Comparison of ENCODE assay signal across 14 mouse cellular contexts in genomic region chr11:79646026-79646425, GRCm38 (mm10). TPM values are rescaled to one million over a fixed set of nuclear protein-coding genes. Genes with fewer than 3 reads are reported as not detected.
DNase-seq lines count a peak whose midpoint lies in the region; ATAC-seq and TF ChIP-seq lines count a peak whose summit lies in the region.
"Had no signal": no experiment of that assay in that cellular context is flagged by ENCODE, and none has a peak within 500 bp of the region (broad histone marks: within the 10 kb centered on the region; RNA-seq: fewer than 3 reads in every experiment).

No protein-coding gene starts in this region.

- DNase-seq in hindbrain, embryonic 10.5 days (ENCODE audit: low spot score), result no peak
- no peak for DNase-seq in hindbrain, embryonic 14.5 days (ENCODE audit: low spot score)
- DNase-seq in ES-E14 (ENCODE audit: low read depth, low spot score) (no peak), MN1 (ENCODE audit: low spot score) (no peak)
- DNase-seq in forebrain, embryonic 11.5 days (ENCODE audit: low spot score), result no peak
- DNase-seq in heart, postnatal 25 days (ENCODE audit: low spot score), result no peak
- DNase-seq in frontal cortex, postnatal 10 days (ENCODE audit: low spot score in 2 of 2), result no peak
- DNase-seq: heart, postnatal 10 days; lung, postnatal 10 days; thymus, postnatal 25 days had no signal

- H3K9me3 ChIP-seq in hindbrain, embryonic 10.5 days, result no peaks in the 10 kb centered on the region
- no peaks in the 10 kb centered on the region for H3K9me3 ChIP-seq in hindbrain, embryonic 14.5 days (ENCODE audit: control insufficient read depth, low read length)
- no peaks in the 10 kb centered on the region for H3K9me3 ChIP-seq in ES-E14 (ENCODE audit: control insufficient read depth, insufficient read depth, low read depth, low read length)
- no peaks in the 10 kb centered on the region for H3K9me3 ChIP-seq in forebrain, embryonic 11.5 days (ENCODE audit: control insufficient read depth, low read length)
- no peaks in the 10 kb centered on the region for H3K9me3 ChIP-seq in hindbrain, embryonic 16.5 days (ENCODE audit: control insufficient read depth, low read length)
- H3K9me3 ChIP-seq: neural tube, embryonic 13.5 days had no signal

- no peaks in the 10 kb centered on the region for H3K36me3 ChIP-seq in hindbrain, embryonic 10.5 days
- H3K36me3 ChIP-seq in hindbrain, embryonic 14.5 days (replicated peaks; ENCODE audit: control insufficient read depth, insufficient read depth), result no peaks in the 10 kb centered on the region
- H3K36me3 ChIP-seq in ES-E14 (ENCODE audit: control insufficient read depth, insufficient read depth, low read length, poor library complexity, severe bottlenecking), result no peaks in the 10 kb centered on the region; the same call in 1 of the 2 replicates
- no peaks in the 10 kb centered on the region for H3K36me3 ChIP-seq in forebrain, embryonic 11.5 days (ENCODE audit: control insufficient read depth, insufficient read depth, low read length)
- H3K36me3 ChIP-seq in hindbrain, embryonic 16.5 days (ENCODE audit: control insufficient read depth, insufficient read depth, low read length), result no peaks in the 10 kb centered on the region
- H3K36me3 ChIP-seq: neural tube, embryonic 13.5 days had no signal

- intact Hi-C loops in heart, postnatal 25 days (cut with DNase I), result no loop called here

- WGBS in hindbrain, embryonic 10.5 days, result 59% methylated on average over 5 of the region's 5 CpGs
- WGBS in hindbrain, embryonic 14.5 days, result 58% methylated on average over 5 of the region's 5 CpGs
- 45% methylated on average over 5 of the region's 5 CpGs for WGBS in forebrain, embryonic 11.5 days
- WGBS in hindbrain, embryonic 16.5 days, result 66% methylated on average over 5 of the region's 5 CpGs

- peaks cover 24% of the 10 kb centered on the region for H3K27me3 ChIP-seq in hindbrain, embryonic 10.5 days (ENCODE audit: insufficient read depth, poor library complexity, severe bottlenecking)
- H3K27me3 ChIP-seq in hindbrain, embryonic 14.5 days (ENCODE audit: control insufficient read depth, insufficient read depth, low read length), result no peaks in the 10 kb centered on the region
- no peaks in the 10 kb centered on the region for H3K27me3 ChIP-seq in forebrain, embryonic 11.5 days (ENCODE audit: control insufficient read depth, insufficient read depth, low read length)
- no peaks in the 10 kb centered on the region for H3K27me3 ChIP-seq in hindbrain, embryonic 16.5 days (replicated peaks; ENCODE audit: control insufficient read depth, insufficient read depth, low read length)
- H3K27me3 ChIP-seq: neural tube, embryonic 13.5 days had no signal

- H3K4me3 ChIP-seq in hindbrain, embryonic 10.5 days, result no peak overlapping the region
- no peak overlapping the region for H3K4me3 ChIP-seq in hindbrain, embryonic 14.5 days (replicated peaks; ENCODE audit: low read length)
- no peak overlapping the region for H3K4me3 ChIP-seq in ES-E14 (ENCODE audit: insufficient read depth in 1 of 2, low read depth in 1 of 2, low read length in 2 of 2, poor library complexity in 1 of 2, severe bottlenecking in 1 of 2)
- H3K4me3 ChIP-seq in forebrain, embryonic 11.5 days (ENCODE audit: low read depth, low read length), result no peak overlapping the region
- no peak overlapping the region for H3K4me3 ChIP-seq in hindbrain, embryonic 16.5 days (ENCODE audit: low read length)
- H3K4me3 ChIP-seq: neural tube, embryonic 13.5 days had no signal

- H3K27ac ChIP-seq in hindbrain, embryonic 10.5 days, result peak overlapping the region; percentile 90
- no peak overlapping the region for H3K27ac ChIP-seq in hindbrain, embryonic 14.5 days
- H3K27ac ChIP-seq in ES-E14 (ENCODE audit: insufficient read depth, low read depth, low read length, poor library complexity, severe bottlenecking), result peak overlapping the region; percentile 89
- H3K27ac ChIP-seq in forebrain, embryonic 11.5 days (ENCODE audit: low read depth, low read length), result peak overlapping the region; percentile 70
- H3K27ac ChIP-seq in hindbrain, embryonic 16.5 days (ENCODE audit: low read depth, low read length), result peak overlapping the region; percentile 49; the same call in 1 of the 2 replicates
- H3K27ac ChIP-seq: liver, embryonic 14.5 days had no signal

- in situ Hi-C loops in ES-E14 (cut with MboI; ENCODE audit: low sequenced_read_pairs in 2 of 2, unreplicated experiment in 2 of 2), result no loop called here

- peaks cover 88% of the 10 kb centered on the region for H3K4me1 ChIP-seq in hindbrain, embryonic 10.5 days (replicated peaks)
- H3K4me1 ChIP-seq in hindbrain, embryonic 14.5 days (replicated peaks; ENCODE audit: control insufficient read depth, insufficient read depth, low read length), result peaks cover 10% of the 10 kb centered on the region
- peaks cover 19 to 66% of the 10 kb centered on the region in 2 experiments; a peak in 3 of 4 replicates for H3K4me1 ChIP-seq in ES-E14 (ENCODE audit: control insufficient read depth in 2 of 2, insufficient read depth in 2 of 2, low read length in 2 of 2, poor library complexity in 1 of 2)
- peaks cover 20% of the 10 kb centered on the region for H3K4me1 ChIP-seq in forebrain, embryonic 11.5 days (replicated peaks; ENCODE audit: control insufficient read depth, insufficient read depth, low read length)
- H3K4me1 ChIP-seq in hindbrain, embryonic 16.5 days (ENCODE audit: control insufficient read depth, insufficient read depth, low read depth, low read length), result peaks cover 35% of the 10 kb centered on the region

- no peak overlapping the region for H3K4me2 ChIP-seq in hindbrain, embryonic 14.5 days (replicated peaks)
- H3K4me2 ChIP-seq in forebrain, embryonic 11.5 days (ENCODE audit: low read depth, low read length, severe bottlenecking), result no peak overlapping the region
- no peak overlapping the region for H3K4me2 ChIP-seq in hindbrain, embryonic 16.5 days (ENCODE audit: low read length)
- H3K4me2 ChIP-seq: neural tube, embryonic 13.5 days had no signal

- no peak; the same call in 1 of the 2 replicates for ATAC-seq in hindbrain, embryonic 14.5 days (ENCODE audit: low FRiP score)
- no peak for ATAC-seq in forebrain, embryonic 11.5 days (replicated peaks; ENCODE audit: low FRiP score)
- no peak for ATAC-seq in hindbrain, embryonic 16.5 days
- ATAC-seq: intestine, embryonic 16.5 days had no signal

- no peak overlapping the region for H3K9ac ChIP-seq in hindbrain, embryonic 14.5 days
- H3K9ac ChIP-seq in ES-E14 (ENCODE audit: insufficient read depth, low read depth, low read length, poor library complexity, severe bottlenecking), result no peak overlapping the region
- no peak overlapping the region; the same call in 1 of the 2 replicates for H3K9ac ChIP-seq in forebrain, embryonic 11.5 days (ENCODE audit: low read length)
- H3K9ac ChIP-seq in hindbrain, embryonic 16.5 days (ENCODE audit: low read depth, low read length), result no peak overlapping the region
- H3K9ac ChIP-seq: liver, embryonic 14.5 days; neural tube, embryonic 13.5 days had no signal

TF ChIP-seq in ES-E14, 5 proteins besides CTCF, POLR2A, EP300 and RAD21:
- TF ChIP-seq CHD2 (IDR thresholded peaks at IDR 0.05; ENCODE audit: low read depth, low read length) (no peak), ZNF384 (IDR thresholded peaks at IDR 0.05; ENCODE audit: low read depth, low read length) (no peak), ZC3H11A (IDR thresholded peaks at IDR 0.05; ENCODE audit: borderline replicate concordance, low read depth, low read length) (no peak)

RNA-seq across cellular contexts. Expression of gene Rab11fip4, which starts 55.0 kb away (rescaled TPM):
- polyA plus RNA-seq in hindbrain, embryonic 10.5 days (2016; fragmentation: Nextera tagmentation; extraction: Ambion mirVana), result 15.0 and 15.6 TPM in 2 replicates
- polyA plus RNA-seq in hindbrain, embryonic 14.5 days (2014; fragmentation: Nextera tagmentation; extraction: Ambion mirVana), result 24.0 and 24.3 TPM in 2 replicates
- total RNA-seq in ES-E14 (2012; rRNA removed), result 13.6 TPM in 2 replicates
- 16.0 and 16.8 TPM in 2 replicates for polyA plus RNA-seq in forebrain, embryonic 11.5 days (2014; fragmentation: Nextera tagmentation; extraction: Ambion mirVana)
- polyA plus RNA-seq in hindbrain, embryonic 16.5 days (2015; fragmentation: Nextera tagmentation; extraction: Ambion mirVana), result 20.0 and 27.8 TPM in 2 replicates
- total RNA-seq in heart, postnatal 25 days (2021), result under 1 TPM; 0.06 to 0.29 TPM
